Mouse (Mus musculus) fat pad, adult 2 months (tissue): Measurements from ENCODE around the gene Prmt1.

Source experiments
- DNase-seq: peaks from one replicate; pipeline ENCODE4 v3.0.0-alpha.2; 2011; ENCODE audit warnings: low read depth, low spot score; ENCODE audit errors: extremely low read depth

Gene Prmt1

GRCm38 (mm10) chr7:44954091-44954885, 32.1 kb downstream of the Prmt1 start:
- DNase-seq, result no peak

DNA sequence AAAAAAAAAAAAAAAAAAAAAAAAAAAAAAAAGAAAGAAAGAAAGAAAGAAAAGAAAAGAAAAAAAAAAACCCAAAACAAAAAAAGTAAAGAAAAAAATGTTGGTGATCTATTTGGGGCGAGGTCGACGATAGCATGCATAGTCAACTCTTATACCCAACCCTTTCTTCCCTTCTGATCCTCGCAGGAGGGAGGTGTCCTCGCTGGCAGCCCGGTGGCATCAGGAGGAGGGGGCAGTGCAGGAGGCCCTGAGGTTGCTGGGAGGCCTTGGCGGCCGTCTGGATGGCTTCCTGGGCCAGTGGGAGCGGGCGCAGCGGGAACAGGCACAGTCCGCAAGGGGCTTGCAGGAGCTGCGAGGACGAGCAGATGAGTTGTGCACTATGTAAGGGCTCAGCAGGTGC, 32.8 kb downstream of the Prmt1 start:
- DNase-seq, result no peak

DNA sequence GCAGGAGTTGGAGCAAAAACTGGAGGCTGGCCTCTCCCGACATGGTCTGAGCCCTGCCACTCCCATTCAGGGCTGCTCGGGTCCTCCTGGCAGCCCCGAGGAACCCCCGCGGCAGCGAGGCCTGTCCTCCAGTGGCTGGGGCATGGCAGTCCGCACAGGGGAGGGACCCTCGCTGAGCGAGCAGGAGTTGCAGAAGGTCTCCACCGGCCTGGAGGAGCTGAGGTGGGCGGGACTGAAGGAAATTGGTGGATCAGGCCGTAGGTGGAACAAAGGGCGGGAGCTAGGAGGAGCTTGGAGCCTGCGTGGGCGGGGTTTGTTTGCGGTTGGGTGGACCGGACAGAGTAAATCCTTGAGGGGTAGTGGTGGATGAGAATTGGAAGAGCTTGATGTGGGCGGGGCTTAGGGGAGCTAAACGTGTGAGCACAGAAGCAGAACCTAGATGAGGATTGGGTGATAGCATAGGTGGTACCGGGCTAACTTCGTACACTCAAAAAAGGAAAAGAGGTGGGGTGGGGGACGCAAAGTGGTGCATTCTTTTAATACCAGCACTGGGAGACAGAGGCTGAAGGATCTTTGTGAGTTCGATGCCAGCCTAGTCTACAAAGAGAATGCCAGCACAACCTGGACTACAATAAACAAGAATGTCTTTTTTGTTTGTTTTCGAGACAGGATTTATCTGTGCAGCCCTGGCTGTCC, 33.6 kb downstream of the Prmt1 start:
- peak; percentile 86 for DNase-seq

GRCm38 (mm10) chr7:44951960-44952359, 34.4 kb downstream of the Prmt1 start:
- DNase-seq, result no peak

DNA sequence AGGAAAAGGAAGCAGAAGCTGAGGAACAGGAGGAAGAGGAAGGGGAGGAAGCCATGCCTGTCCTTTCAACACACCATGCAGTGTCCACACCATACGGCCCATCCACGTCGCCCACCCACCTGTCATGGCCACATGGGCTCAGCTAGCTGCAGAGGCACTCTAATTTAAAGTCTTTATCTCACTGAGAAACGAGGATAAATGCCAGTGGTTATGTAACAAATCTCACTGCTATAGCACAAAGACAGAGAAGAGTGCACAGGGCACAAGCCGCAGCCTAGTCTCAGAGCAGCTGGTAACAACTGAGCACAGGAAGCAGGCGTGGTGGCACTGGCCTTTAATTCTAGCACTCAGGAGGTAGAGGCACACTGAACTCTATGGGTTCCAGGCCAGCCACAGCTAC, 36.4 kb downstream of the Prmt1 start:
- DNase-seq, result no peak

DNA sequence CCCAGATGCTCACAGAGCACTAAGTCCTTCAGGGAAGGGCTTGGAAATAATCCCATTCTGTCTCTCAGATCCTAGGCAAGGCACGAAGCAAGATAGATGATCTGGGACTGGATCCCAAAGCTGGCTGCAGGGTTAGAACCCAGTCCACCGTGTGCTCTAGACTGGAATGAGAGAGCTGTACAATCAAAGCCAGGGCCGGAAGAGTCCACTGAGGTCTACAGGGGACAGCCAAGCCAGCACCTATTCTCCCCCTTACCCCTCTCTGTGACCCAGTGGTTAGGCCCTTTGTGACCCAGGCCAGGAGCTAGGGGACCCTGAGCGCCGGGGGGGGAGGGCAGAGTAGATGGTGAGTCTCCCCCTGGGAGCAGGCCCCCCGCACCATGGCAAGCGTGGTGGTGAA, 43.5 kb downstream of the Prmt1 start, which contains the start of gene Tsks:
Tsks (plus strand) TSS at position 301 of the 400 bp plus-strand sequence.
- no peak for DNase-seq

GRCm38 (mm10) chr7:44938680-44939079, 47.7 kb downstream of the Prmt1 start:
- no peak for DNase-seq

DNA sequence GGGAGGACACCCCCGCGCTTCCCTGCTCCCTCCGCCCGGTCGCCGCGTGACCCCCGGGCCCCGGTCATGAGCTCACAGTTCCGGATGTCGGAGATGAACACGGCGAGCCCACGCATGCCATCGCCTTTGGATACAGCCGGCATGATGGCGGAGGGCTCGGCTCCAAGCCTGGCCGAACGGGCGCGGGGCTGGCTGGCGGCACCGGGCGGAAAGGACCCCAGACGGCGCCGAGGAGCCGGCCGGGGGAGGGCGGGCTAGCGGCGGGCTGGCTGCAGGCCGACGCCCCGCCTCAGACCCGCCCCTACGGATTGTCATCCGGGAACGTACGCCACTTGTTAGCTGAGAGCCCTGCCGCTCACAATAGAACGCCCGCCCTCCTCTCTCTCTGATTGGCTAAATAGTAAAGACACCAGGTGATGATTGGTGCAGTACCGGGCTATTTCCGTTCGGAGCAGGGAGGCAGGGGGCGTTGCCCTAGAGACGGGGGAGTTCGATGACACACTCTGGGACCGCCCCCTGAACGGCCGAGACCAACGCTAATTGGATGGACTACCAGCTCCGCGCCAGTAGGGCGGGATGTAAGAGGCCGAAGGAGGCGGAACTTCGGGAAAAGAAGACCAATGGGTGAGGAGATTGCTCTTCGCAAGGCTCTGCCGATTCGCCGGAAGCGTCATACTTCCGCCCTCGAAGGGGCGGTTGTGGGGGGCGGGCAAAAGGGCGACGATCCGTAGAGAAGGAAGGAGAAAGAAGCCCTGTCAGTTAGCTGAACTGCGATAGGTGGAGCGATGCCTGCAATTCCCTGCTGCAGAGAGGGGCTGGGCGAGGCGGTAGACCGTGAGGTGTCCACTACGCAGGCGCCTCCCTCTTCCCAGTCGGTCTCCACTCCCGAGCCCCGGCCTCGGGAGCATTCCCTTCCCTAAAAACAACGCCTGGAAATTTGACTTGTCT, 56.9 kb downstream of the Prmt1 start, which contains the start of gene Ap2a1:
Ap2a1 (minus strand) TSS at position 293 of the 948 bp plus-strand sequence.
- DNase-seq, result peak; percentile 98

DNA sequence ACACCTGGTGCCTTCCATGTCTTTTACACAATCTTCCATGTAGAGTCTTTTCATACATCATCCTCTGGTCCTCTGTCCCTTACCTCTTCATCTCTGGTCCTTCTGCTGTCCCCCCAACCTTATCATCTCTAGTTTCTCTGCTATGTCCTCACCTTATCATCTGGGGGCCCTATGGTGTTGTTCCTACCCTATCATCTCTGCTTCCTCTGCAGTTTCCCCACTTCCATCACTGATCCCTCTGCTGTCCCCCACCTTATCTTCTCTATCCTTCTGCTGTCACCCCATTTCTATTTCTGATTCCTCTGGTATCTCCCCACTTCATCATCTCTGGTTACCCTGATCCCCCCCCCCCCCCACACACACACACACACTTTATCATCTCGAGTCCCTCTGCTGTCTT, 57.8 kb downstream of the Prmt1 start:
- no peak for DNase-seq
